Mouse (Mus musculus): ENCODE measurements around the gene Dpm1. TPM values are rescaled to one million over a fixed set of nuclear protein-coding genes. Genes with fewer than 3 reads are reported as not detected.

Dpm1 gene
- 5.5 and 7.4 TPM in 2 replicates for polyA plus RNA-seq (2012; rRNA removed)

GRCm38 (mm10) chr2:168230026-168230728 lies at the start of gene Dpm1, which contains the start of the genes Gm20716 and Mocs3:
TSS of gene Dpm1 (minus strand) at chr2:168230591.
TSS of gene Gm20716 (minus strand) at chr2:168230364.
TSS of gene Mocs3 (plus strand) at chr2:168230622.

GRCm38 (mm10) chr2:168206725-168207644 lies 23.4 kb downstream of the Dpm1 start, which contains the start of gene Adnp:
TSS of gene Adnp (minus strand) at chr2:168207112.

Other genes starting within 250 kb of the Dpm1 start
- gene Ripor3, start 220.0 kb downstream of the Dpm1 start, polyA plus RNA-seq (2012; rRNA removed): 5.0 and 12.0 TPM in 2 replicates
- gene Pard6b, start 149.6 kb downstream of the Dpm1 start, polyA plus RNA-seq (2012; rRNA removed): 10.2 and 13.0 TPM in 2 replicates
- gene Adnp, start 23.5 kb downstream of the Dpm1 start, polyA plus RNA-seq (2012; rRNA removed): 4.8 and 7.4 TPM in 2 replicates
- gene Gm20716, start 227 bp downstream of the Dpm1 start, polyA plus RNA-seq (2012; rRNA removed): not detected in 2 replicates
- gene Mocs3, start within 50 bp of the Dpm1 start, polyA plus RNA-seq (2012; rRNA removed): 13.4 and 36.3 TPM in 2 replicates
- gene Kcng1, start 51.1 kb upstream of the Dpm1 start, polyA plus RNA-seq (2012; rRNA removed): 0.49 and 0.55 TPM in 2 replicates